Mouse (Mus musculus) liver, embryonic 16.5 days (tissue): ENCODE measurements around the gene Snrpc. TPM values are rescaled to one million over a fixed set of nuclear protein-coding genes. Genes with fewer than 3 reads are reported as not detected.

ENCODE experiments used
- ATAC-seq: fragments of 200-750 bp; cut with Nextera tagmentation; 2 replicates; pipeline ENCODE4 v1.8.0; 2017; ENCODE audit warnings: low read depth, mild to moderate bottlenecking, moderate number of reproducible peaks, moderate library complexity
- H3K27ac ChIP-seq: fragments of 300-500 bp; sonication (generic); 2 replicates; pipeline ENCODE4 v1.5.1; 2014; ENCODE audit warnings: mild to moderate bottlenecking, low read length
- H3K27me3 ChIP-seq: fragments of 300-500 bp; sonication (generic); 2 replicates; pipeline ENCODE4 v1.6.1; 2014; ENCODE audit warnings: low read depth, low read length, mixed read lengths; ENCODE audit not compliant: control insufficient read depth, insufficient read depth
- H3K36me3 ChIP-seq: fragments of 300-500 bp; sonication (generic); 2 replicates; pipeline ENCODE4 v1.6.1; 2014; ENCODE audit warnings: mild to moderate bottlenecking; ENCODE audit not compliant: control insufficient read depth, insufficient read depth
- H3K4me1 ChIP-seq: fragments of 300-500 bp; sonication (generic); 2 replicates; pipeline ENCODE4 v1.6.1; 2014; ENCODE audit warnings: low read depth, low read length, mixed read lengths; ENCODE audit not compliant: control insufficient read depth
- H3K4me2 ChIP-seq: fragments of 300-500 bp; sonication (generic); 2 replicates; pipeline ENCODE4 v1.6.1; 2014; ENCODE audit warnings: low read depth, low read length, mixed read lengths
- H3K4me3 ChIP-seq: fragments of 300-500 bp; sonication (generic); 2 replicates; pipeline ENCODE4 v1.5.1; 2014; ENCODE audit warnings: low read depth, mild to moderate bottlenecking, low read length
- H3K9ac ChIP-seq: fragments of 300-500 bp; sonication (generic); 2 replicates; pipeline ENCODE4 v1.6.1; 2014; ENCODE audit warnings: low read depth, low read length
- H3K9me3 ChIP-seq: fragments of 300-500 bp; sonication (generic); replicated peaks from 2 replicates; pipeline ENCODE4 v1.6.1; 2016; ENCODE audit warnings: low read length; ENCODE audit not compliant: control insufficient read depth
- WGBS: fragments of 180-500 bp; shearing (Covaris S2); extraction: QIAGEN DNeasy Blood & Tissue Kit; methylation state at CpG from one replicate; pipeline ENCODE4 v1.1.7; 2014; ENCODE audit not compliant: insufficient replicate concordance; 5-methylcytosine and 5-hydroxymethylcytosine counted together
- polyA plus RNA-seq: library from polyadenylated mRNA; unstranded; fragments of >200 nt; fragmentation: Nextera tagmentation; extraction: Ambion mirVana; gene quantifications from 2 replicates; pipeline ENCODE4 v1.2.1, GENCODE M21; 2015

The Snrpc gene
- polyA plus RNA-seq, 1 experiment from 2014 or later: 105 TPM

GRCm38 (mm10) chr17:27824941-27825340 is 13.0 kb upstream of the Snrpc start:
- H3K4me1 ChIP-seq: peaks cover 40% of the 10 kb centered on the region
- WGBS: 5% methylated on average over 1 of the region's 1 CpGs
- H3K9ac ChIP-seq: no peak overlapping the region
- peaks cover 4% of the 10 kb centered on the region; the same call in 1 of the 2 replicates for H3K27me3 ChIP-seq
- no peaks in the 10 kb centered on the region for H3K9me3 ChIP-seq
- peak overlapping the region; percentile 75 for H3K4me2 ChIP-seq
- H3K27ac ChIP-seq: peak overlapping the region; percentile 80
- H3K36me3 ChIP-seq: no peaks in the 10 kb centered on the region
- no peak overlapping the region; the same call in 1 of the 2 replicates for H3K4me3 ChIP-seq
- ATAC-seq: no peak

- no peak for ATAC-seq
- no peaks in the 10 kb centered on the region for H3K9me3 ChIP-seq
- peak overlapping the region; percentile 75 for H3K4me2 ChIP-seq
- H3K4me1 ChIP-seq: peaks cover 40% of the 10 kb centered on the region
- H3K36me3 ChIP-seq: no peaks in the 10 kb centered on the region
- peak overlapping the region; percentile 80 for H3K27ac ChIP-seq
- peak overlapping the region; percentile 56 for H3K4me3 ChIP-seq
- 5% methylated on average over 3 of the region's 3 CpGs for WGBS
- H3K9ac ChIP-seq: no peak overlapping the region
- H3K27me3 ChIP-seq: peaks cover 4% of the 10 kb centered on the region; the same call in 1 of the 2 replicates
These were observed 12.4 kb upstream of the Snrpc start for GRCm38 (mm10) chr17:27825539-27825938.

- peak overlapping the region; percentile 80 for H3K27ac ChIP-seq
- peaks cover 4% of the 10 kb centered on the region; the same call in 1 of the 2 replicates for H3K27me3 ChIP-seq
- WGBS: 3% methylated on average over 22 of the region's 22 CpGs
- peak; percentile 78 for ATAC-seq
- peak overlapping the region; percentile 6; the same call in 1 of the 2 replicates for H3K9ac ChIP-seq
- H3K4me1 ChIP-seq: peaks cover 36% of the 10 kb centered on the region
- H3K9me3 ChIP-seq: no peaks in the 10 kb centered on the region
- peak overlapping the region; percentile 56 for H3K4me3 ChIP-seq
- peak overlapping the region; percentile 75 for H3K4me2 ChIP-seq
- H3K36me3 ChIP-seq: no peaks in the 10 kb centered on the region
These were observed 11.7 kb upstream of the Snrpc start for GRCm38 (mm10) chr17:27825984-27826905.

GRCm38 (mm10) chr17:27826908-27827383 is 11.0 kb upstream of the Snrpc start:
- no peak for ATAC-seq
- no peaks in the 10 kb centered on the region for H3K36me3 ChIP-seq
- peaks cover 4% of the 10 kb centered on the region; the same call in 1 of the 2 replicates for H3K27me3 ChIP-seq
- H3K9ac ChIP-seq: no peak overlapping the region
- H3K9me3 ChIP-seq: no peaks in the 10 kb centered on the region
- H3K4me2 ChIP-seq: peak overlapping the region; percentile 75
- 3% methylated on average over 8 of the region's 9 CpGs for WGBS
- H3K27ac ChIP-seq: peak overlapping the region; percentile 80
- H3K4me1 ChIP-seq: peaks cover 29% of the 10 kb centered on the region
- H3K4me3 ChIP-seq: peak overlapping the region; percentile 16; the same call in 1 of the 2 replicates

GRCm38 (mm10) chr17:27827511-27827910 is 10.4 kb upstream of the Snrpc start:
- ATAC-seq: no peak
- no peak overlapping the region for H3K4me2 ChIP-seq
- H3K36me3 ChIP-seq: no peaks in the 10 kb centered on the region
- peaks cover 23% of the 10 kb centered on the region for H3K4me1 ChIP-seq
- no peak overlapping the region for H3K4me3 ChIP-seq
- no peak overlapping the region for H3K9ac ChIP-seq
- peaks cover 4% of the 10 kb centered on the region; the same call in 1 of the 2 replicates for H3K27me3 ChIP-seq
- no peaks in the 10 kb centered on the region for H3K9me3 ChIP-seq
- no peak overlapping the region for H3K27ac ChIP-seq
- WGBS: 52% methylated on average over 6 of the region's 6 CpGs

GRCm38 (mm10) chr17:27830411-27830810 is 7.5 kb upstream of the Snrpc start:
- Histone ChIP-seq H3K27ac (no peak overlapping the region), H3K9me3 (no peaks in the 10 kb centered on the region), H3K4me3 (no peak overlapping the region), H3K27me3 (peaks cover 4% of the 10 kb centered on the region; the same call in 1 of the 2 replicates), H3K36me3 (no peaks in the 10 kb centered on the region), H3K4me1 (peaks cover 14% of the 10 kb centered on the region), H3K9ac (no peak overlapping the region), H3K4me2 (no peak overlapping the region)
- WGBS: 50% methylated on average over 7 of the region's 7 CpGs
- no peak for ATAC-seq

- peak overlapping the region; percentile 86 for H3K27ac ChIP-seq
- no peaks in the 10 kb centered on the region for H3K27me3 ChIP-seq
- H3K9ac ChIP-seq: peak overlapping the region; percentile 78
- WGBS: 3% methylated on average over 35 of the region's 35 CpGs
- peak; percentile 100 for ATAC-seq
- H3K9me3 ChIP-seq: no peaks in the 10 kb centered on the region
- peak overlapping the region; percentile 87 for H3K4me2 ChIP-seq
- H3K4me3 ChIP-seq: peak overlapping the region; percentile 81
- peaks cover 11% of the 10 kb centered on the region for H3K4me1 ChIP-seq
- H3K36me3 ChIP-seq: peaks cover 12% of the 10 kb centered on the region
These were observed 1.7 kb downstream of the Snrpc start for GRCm38 (mm10) chr17:27839469-27840252.

- Histone ChIP-seq H3K4me2 (no peak overlapping the region), H3K9me3 (no peaks in the 10 kb centered on the region), H3K27me3 (no peaks in the 10 kb centered on the region), H3K9ac (no peak overlapping the region), H3K36me3 (peaks cover 49% of the 10 kb centered on the region), H3K27ac (no peak overlapping the region), H3K4me1 (no peaks in the 10 kb centered on the region), H3K4me3 (no peak overlapping the region)
- WGBS: 78% methylated on average over 1 of the region's 1 CpGs
- ATAC-seq: no peak
These were observed 10.4 kb downstream of the Snrpc start for GRCm38 (mm10) chr17:27848351-27848750.
